Mouse (Mus musculus) liver, embryonic 16.5 days (tissue): Measurements from ENCODE around the gene Taf5l. TPM values are rescaled to one million over a fixed set of nuclear protein-coding genes. Genes with fewer than 3 reads are reported as not detected.

Source experiments
- ATAC-seq: fragments of 200-750 bp; cut with Nextera tagmentation; 2 replicates; pipeline ENCODE4 v1.8.0; 2017; ENCODE audit warnings: low read depth, mild to moderate bottlenecking, moderate number of reproducible peaks, moderate library complexity
- H3K27ac ChIP-seq: fragments of 300-500 bp; sonication (generic); 2 replicates; pipeline ENCODE4 v1.5.1; 2014; ENCODE audit warnings: mild to moderate bottlenecking, low read length
- H3K27me3 ChIP-seq: fragments of 300-500 bp; sonication (generic); 2 replicates; pipeline ENCODE4 v1.6.1; 2014; ENCODE audit warnings: low read depth, low read length, mixed read lengths; ENCODE audit not compliant: control insufficient read depth, insufficient read depth
- H3K36me3 ChIP-seq: fragments of 300-500 bp; sonication (generic); 2 replicates; pipeline ENCODE4 v1.6.1; 2014; ENCODE audit warnings: mild to moderate bottlenecking; ENCODE audit not compliant: control insufficient read depth, insufficient read depth
- H3K4me1 ChIP-seq: fragments of 300-500 bp; sonication (generic); 2 replicates; pipeline ENCODE4 v1.6.1; 2014; ENCODE audit warnings: low read depth, low read length, mixed read lengths; ENCODE audit not compliant: control insufficient read depth
- H3K4me2 ChIP-seq: fragments of 300-500 bp; sonication (generic); 2 replicates; pipeline ENCODE4 v1.6.1; 2014; ENCODE audit warnings: low read depth, low read length, mixed read lengths
- H3K4me3 ChIP-seq: fragments of 300-500 bp; sonication (generic); 2 replicates; pipeline ENCODE4 v1.5.1; 2014; ENCODE audit warnings: low read depth, mild to moderate bottlenecking, low read length
- H3K9ac ChIP-seq: fragments of 300-500 bp; sonication (generic); 2 replicates; pipeline ENCODE4 v1.6.1; 2014; ENCODE audit warnings: low read depth, low read length
- H3K9me3 ChIP-seq: fragments of 300-500 bp; sonication (generic); replicated peaks from 2 replicates; pipeline ENCODE4 v1.6.1; 2016; ENCODE audit warnings: low read length; ENCODE audit not compliant: control insufficient read depth
- WGBS: fragments of 180-500 bp; shearing (Covaris S2); extraction: QIAGEN DNeasy Blood & Tissue Kit; methylation state at CpG from one replicate; pipeline ENCODE4 v1.1.7; 2014; ENCODE audit not compliant: insufficient replicate concordance; 5-methylcytosine and 5-hydroxymethylcytosine counted together
- polyA plus RNA-seq: library from polyadenylated mRNA; unstranded; fragments of >200 nt; fragmentation: Nextera tagmentation; extraction: Ambion mirVana; gene quantifications from 2 replicates; pipeline ENCODE4 v1.2.1, GENCODE M21; 2015

Gene Taf5l
- polyA plus RNA-seq, 1 experiment from 2014 or later = 19.6 TPM

- H3K36me3 ChIP-seq = peaks cover 19% of the 10 kb centered on the region
- no peak overlapping the region for H3K9ac ChIP-seq
- peaks cover 33% of the 10 kb centered on the region for H3K4me1 ChIP-seq
- WGBS = 75% methylated on average over 3 of the region's 3 CpGs
- no peak overlapping the region for H3K4me2 ChIP-seq
- ATAC-seq = no peak
- no peaks in the 10 kb centered on the region for H3K9me3 ChIP-seq
- no peak overlapping the region for H3K27ac ChIP-seq
- no peaks in the 10 kb centered on the region for H3K27me3 ChIP-seq
- no peak overlapping the region for H3K4me3 ChIP-seq
Measured at GRCm38 (mm10) chr8:123993997-123994396, 27.2 kb downstream of the Taf5l start.

GRCm38 (mm10) chr8:123993597-123993996 is 27.6 kb downstream of the Taf5l start:
- ATAC-seq = no peak
- WGBS = 81% methylated on average over 5 of the region's 5 CpGs
- Histone ChIP-seq H3K27me3 (no peaks in the 10 kb centered on the region), H3K27ac (no peak overlapping the region), H3K4me2 (no peak overlapping the region), H3K9ac (no peak overlapping the region), H3K4me1 (peaks cover 35% of the 10 kb centered on the region), H3K36me3 (peaks cover 16% of the 10 kb centered on the region), H3K9me3 (no peaks in the 10 kb centered on the region), H3K4me3 (no peak overlapping the region)

DNA sequence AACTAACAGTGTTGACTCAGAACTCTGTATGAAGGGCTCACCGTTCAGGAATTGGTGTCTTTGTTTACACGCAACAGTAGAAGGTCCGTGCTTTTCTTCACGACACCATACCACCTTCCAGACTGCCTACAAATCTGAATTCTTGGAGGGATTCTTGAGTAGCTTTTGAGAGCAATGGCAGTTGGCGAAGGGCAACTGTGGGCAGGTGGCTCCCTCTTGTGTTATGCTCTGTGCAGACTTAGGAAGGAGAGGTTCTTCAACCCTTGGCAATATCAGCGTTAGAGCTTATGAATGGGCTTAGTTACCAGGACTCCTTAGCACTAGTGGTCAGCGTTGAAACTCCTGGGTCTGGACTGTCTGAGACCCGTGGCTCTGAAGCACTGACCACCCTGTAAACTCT is 28.6 kb downstream of the Taf5l start:
- peaks cover 13% of the 10 kb centered on the region for H3K36me3 ChIP-seq
- H3K27ac ChIP-seq = peak overlapping the region; percentile 44; the same call in 1 of the 2 replicates
- H3K4me2 ChIP-seq = no peak overlapping the region
- no peak for ATAC-seq
- H3K4me3 ChIP-seq = no peak overlapping the region
- no peaks in the 10 kb centered on the region for H3K9me3 ChIP-seq
- peak overlapping the region; percentile 7; the same call in 1 of the 2 replicates for H3K9ac ChIP-seq
- WGBS = 68% methylated on average over 8 of the region's 8 CpGs
- peaks cover 41% of the 10 kb centered on the region for H3K4me1 ChIP-seq
- H3K27me3 ChIP-seq = no peaks in the 10 kb centered on the region

DNA sequence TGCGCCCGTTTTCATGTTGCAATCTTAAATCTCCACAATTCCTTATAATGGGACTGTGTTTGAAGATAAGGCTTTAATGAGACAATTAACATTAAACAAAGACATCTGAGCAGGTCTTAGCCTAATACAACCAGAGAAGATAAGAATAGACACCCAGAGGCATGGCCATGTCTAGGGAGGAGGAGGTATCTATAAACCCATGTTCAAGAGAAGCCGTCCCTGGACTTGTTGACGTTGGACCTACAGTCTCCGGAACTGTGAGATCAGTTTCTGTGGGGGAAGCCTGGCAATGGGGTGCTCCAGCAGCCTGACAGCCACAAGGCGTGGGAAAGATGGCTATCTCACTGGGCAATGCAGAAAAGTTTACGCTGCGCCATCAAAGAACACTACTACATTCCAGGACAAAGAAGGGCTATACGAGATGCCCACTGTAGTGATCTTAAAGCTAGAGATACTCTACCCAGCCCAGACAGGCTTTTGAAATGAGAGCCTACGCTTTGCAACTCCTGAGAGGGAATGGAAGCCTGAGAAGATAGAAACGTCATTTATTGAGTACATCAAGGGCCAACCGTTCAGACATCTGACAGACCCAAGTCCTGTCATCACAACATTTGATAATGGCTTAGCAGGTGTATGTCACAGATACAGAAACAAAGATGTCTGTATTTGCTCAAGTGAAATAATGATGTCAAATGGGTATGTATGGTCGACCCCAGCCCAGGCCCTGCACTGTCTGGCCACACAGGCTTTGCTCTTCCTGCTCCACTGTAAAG is 30.7 kb downstream of the Taf5l start:
- peak overlapping the region; percentile 79 for H3K9ac ChIP-seq
- H3K9me3 ChIP-seq = no peaks in the 10 kb centered on the region
- peaks cover 56% of the 10 kb centered on the region for H3K4me1 ChIP-seq
- ATAC-seq = peak; percentile 37
- H3K27me3 ChIP-seq = no peaks in the 10 kb centered on the region
- peak overlapping the region; percentile 53 for H3K4me3 ChIP-seq
- H3K4me2 ChIP-seq = peak overlapping the region; percentile 85
- WGBS = 28% methylated on average over 13 of the region's 13 CpGs
- peak overlapping the region; percentile 99 for H3K27ac ChIP-seq
- 0 out of 2 replicates have a peak, but pooled peaks cover 2% of the 10 kb centered on the region for H3K36me3 ChIP-seq

DNA sequence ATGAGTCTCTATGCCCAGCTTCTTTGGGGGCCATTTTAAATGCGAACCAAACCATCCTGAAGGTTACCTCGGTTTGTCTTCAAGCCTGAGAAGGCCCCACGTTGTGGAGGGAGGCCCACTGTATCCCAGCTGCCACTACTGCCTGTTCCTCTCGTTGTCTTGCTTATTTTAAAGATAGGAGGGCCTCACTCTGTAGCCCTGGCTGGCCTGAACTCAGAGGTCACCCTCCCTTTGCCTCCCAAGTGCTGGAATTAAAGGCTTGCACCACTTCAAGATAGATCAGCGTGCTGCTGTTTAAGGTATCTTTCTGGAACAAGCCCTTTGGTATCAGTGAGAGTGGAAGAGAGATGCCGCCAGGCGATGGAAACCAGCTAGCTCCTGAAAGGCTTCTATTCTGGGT is 32.1 kb downstream of the Taf5l start:
- ATAC-seq = peak; percentile 54
- 0 out of 2 replicates have a peak, but pooled peaks cover 2% of the 10 kb centered on the region for H3K36me3 ChIP-seq
- 19% methylated on average over 7 of the region's 7 CpGs for WGBS
- H3K9ac ChIP-seq = peak overlapping the region; percentile 79
- H3K27me3 ChIP-seq = no peaks in the 10 kb centered on the region
- H3K4me2 ChIP-seq = peak overlapping the region; percentile 85
- peak overlapping the region; percentile 53 for H3K4me3 ChIP-seq
- peak overlapping the region; percentile 99 for H3K27ac ChIP-seq
- peaks cover 65% of the 10 kb centered on the region for H3K4me1 ChIP-seq
- H3K9me3 ChIP-seq = no peaks in the 10 kb centered on the region

DNA sequence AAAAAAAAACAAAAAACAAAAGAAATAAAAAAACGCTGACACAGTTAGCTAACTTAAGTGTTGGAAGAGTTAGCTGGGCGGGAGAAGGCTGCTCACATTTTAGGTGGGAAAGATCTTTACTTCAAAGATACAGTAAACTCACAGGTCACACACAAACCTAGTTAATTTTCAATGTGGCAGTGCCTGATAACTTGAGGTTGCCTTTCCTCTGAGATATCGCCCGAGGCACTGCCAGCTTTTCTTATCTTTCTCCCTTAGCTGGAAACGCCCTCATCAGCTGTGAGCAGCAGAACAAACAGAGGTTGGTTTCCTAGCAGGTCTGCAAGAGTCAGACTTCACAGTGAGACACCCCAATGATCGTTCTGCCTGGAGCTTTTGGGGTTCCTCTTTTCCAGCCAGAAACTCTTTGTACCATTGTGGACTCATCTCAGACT is 32.6 kb downstream of the Taf5l start:
- Histone ChIP-seq H3K27me3 (no peaks in the 10 kb centered on the region), H3K4me3 (peak overlapping the region; percentile 53), H3K36me3 (0 out of 2 replicates have a peak, but pooled peaks cover under 1% of the 10 kb centered on the region), H3K27ac (peak overlapping the region; percentile 99), H3K4me2 (peak overlapping the region; percentile 85), H3K9me3 (no peaks in the 10 kb centered on the region), H3K9ac (peak overlapping the region; percentile 79), H3K4me1 (peaks cover 69% of the 10 kb centered on the region)
- WGBS = 7% methylated on average over 6 of the region's 6 CpGs
- ATAC-seq = peak; percentile 90

DNA sequence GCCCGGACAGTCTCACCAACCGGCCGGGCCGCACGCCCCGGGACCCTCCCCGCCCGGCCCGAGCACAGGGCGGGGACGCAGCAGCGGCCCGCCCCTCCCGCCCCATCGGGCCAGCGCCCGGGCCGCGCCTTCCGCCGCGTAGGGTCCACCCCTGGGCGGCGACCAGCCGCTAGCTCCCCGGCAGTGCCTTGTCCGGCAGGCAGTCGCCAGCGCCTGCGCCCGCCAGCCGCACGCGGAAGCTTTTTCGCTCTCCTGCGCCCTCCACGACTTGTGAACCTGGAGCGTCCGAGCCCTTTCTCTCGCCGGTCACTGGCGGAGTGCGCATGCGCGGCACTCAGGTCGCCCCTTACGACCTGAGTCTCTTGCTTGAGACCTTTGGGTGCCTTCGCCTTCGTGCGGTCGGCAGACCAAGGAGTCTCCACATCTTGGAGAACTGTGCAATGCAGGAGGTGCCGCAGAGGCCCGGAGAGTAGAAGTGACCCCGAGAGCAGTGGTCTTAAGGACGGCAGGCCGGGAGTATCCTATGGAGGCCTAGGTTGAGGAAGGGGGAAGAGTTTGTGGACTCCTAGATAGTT is 38.3 kb downstream of the Taf5l start, which contains the start of gene Abcb10:
Abcb10 (minus strand) TSS at position 297 of the 575 bp plus-strand sequence.
- H3K27ac ChIP-seq = peak within 1 kb of the TSS; percentile 99
- peaks cover 12% of the 10 kb centered on the region for H3K36me3 ChIP-seq
- no peaks in the 10 kb centered on the region for H3K9me3 ChIP-seq
- peak within 1 kb of the TSS; percentile 97 for H3K4me3 ChIP-seq
- ATAC-seq = peak; percentile 88
- H3K27me3 ChIP-seq = no peaks in the 10 kb centered on the region
- H3K9ac ChIP-seq = peak within 1 kb of the TSS; percentile 100
- under 1% methylated on average over 50 of the region's 56 CpGs for WGBS
- H3K4me1 ChIP-seq = peaks cover 46% of the 10 kb centered on the region
- H3K4me2 ChIP-seq = peak within 1 kb of the TSS; percentile 79

DNA sequence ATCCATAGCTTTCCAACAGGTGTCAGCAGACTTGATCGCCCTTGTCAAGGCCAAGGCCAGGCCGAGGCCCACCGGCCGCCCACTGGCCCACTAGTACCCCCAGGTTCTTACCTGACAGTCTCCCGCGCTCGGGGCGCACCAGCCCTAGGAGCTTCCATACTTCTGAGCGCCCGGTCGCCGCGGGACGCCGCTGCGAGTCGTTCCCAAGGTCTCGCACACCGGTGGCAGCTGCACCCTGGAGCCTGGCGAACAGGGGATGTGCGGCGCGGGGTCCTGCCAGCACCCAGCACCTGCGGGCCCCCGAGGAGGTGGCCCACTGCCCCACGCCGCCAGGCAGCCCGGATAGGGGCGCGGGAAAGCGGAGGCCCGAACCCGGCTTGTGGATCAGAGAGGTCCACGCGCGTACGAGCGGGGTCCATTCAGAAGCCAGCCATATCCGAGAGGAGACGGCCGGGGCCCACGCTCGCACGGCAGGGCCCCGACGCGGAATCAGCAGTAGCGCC is 38.9 kb downstream of the Taf5l start:
- Histone ChIP-seq H3K4me1 (peaks cover 46% of the 10 kb centered on the region), H3K36me3 (peaks cover 18% of the 10 kb centered on the region), H3K4me3 (peak overlapping the region; percentile 97), H3K9ac (peak overlapping the region; percentile 100), H3K4me2 (peak overlapping the region; percentile 62), H3K9me3 (no peaks in the 10 kb centered on the region), H3K27me3 (no peaks in the 10 kb centered on the region), H3K27ac (peak overlapping the region; percentile 99)
- no peak for ATAC-seq
- WGBS = under 1% methylated on average over 48 of the region's 48 CpGs

DNA sequence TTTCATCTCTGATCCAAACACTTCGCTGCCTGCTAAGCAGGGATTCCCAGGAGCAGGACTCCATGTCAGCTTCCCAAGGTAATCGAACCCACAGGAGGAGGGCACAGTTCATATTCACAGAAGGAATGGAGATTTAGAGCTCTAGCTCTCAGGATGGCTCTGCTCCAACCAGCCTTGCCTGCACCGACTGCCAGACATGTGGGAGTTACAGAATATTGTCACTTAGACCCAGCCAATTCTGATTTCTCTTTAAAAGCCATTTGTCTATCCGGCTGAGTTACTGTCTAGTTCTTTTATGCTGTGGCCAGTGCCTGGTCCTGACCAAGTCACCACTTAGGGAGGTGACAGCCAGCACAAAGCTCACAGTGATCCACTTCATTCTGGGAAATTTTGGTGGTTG is 39.5 kb downstream of the Taf5l start:
- Histone ChIP-seq H3K4me3 (peak overlapping the region; percentile 97), H3K4me2 (peak overlapping the region; percentile 62), H3K4me1 (peaks cover 46% of the 10 kb centered on the region), H3K27me3 (no peaks in the 10 kb centered on the region), H3K9ac (peak overlapping the region; percentile 100), H3K27ac (peak overlapping the region; percentile 99), H3K36me3 (peaks cover 24% of the 10 kb centered on the region), H3K9me3 (no peaks in the 10 kb centered on the region)
- WGBS = 22% methylated on average over 4 of the region's 4 CpGs
- no peak for ATAC-seq
